Mouse (Mus musculus) frontal cortex, postnatal 25 days (tissue): ENCODE results near the gene 1700016H13Rik.
A peak's percentile ranks its signal among the peaks of the same experiment; 100 is the strongest.

Experiments
- DNase-seq, 2 experiments: peaks; one replicate each; pipeline ENCODE4 v3.0.0; 2022; ENCODE audit warnings: low spot score in 2 of 2

The 1700016H13Rik gene

GRCm38 (mm10) chr5:103673611-103674010 is 17.8 kb upstream of the 1700016H13Rik start:
- no peak for DNase-seq

GRCm38 (mm10) chr5:103671858-103672257 is 16.0 kb upstream of the 1700016H13Rik start:
- no peak for DNase-seq

GRCm38 (mm10) chr5:103665876-103666275 is 10.1 kb upstream of the 1700016H13Rik start:
- DNase-seq = no peak

- DNase-seq = no peak
These were observed 9.1 kb upstream of the 1700016H13Rik start for GRCm38 (mm10) chr5:103664932-103665331.

- DNase-seq = no peak
These were observed 3.8 kb upstream of the 1700016H13Rik start for GRCm38 (mm10) chr5:103659571-103659970.

- DNase-seq = no peak
These were observed 3.1 kb upstream of the 1700016H13Rik start for GRCm38 (mm10) chr5:103658921-103659320.

- no peak for DNase-seq
These were observed 1.0 kb downstream of the 1700016H13Rik start for GRCm38 (mm10) chr5:103654780-103655179.

- peak in 1 of 2 experiments; percentile 12 for DNase-seq
These were observed 1.6 kb downstream of the 1700016H13Rik start for GRCm38 (mm10) chr5:103654225-103654624.

GRCm38 (mm10) chr5:103647320-103647719 is 8.5 kb downstream of the 1700016H13Rik start:
- no peak for DNase-seq

GRCm38 (mm10) chr5:103644167-103644566 is 11.6 kb downstream of the 1700016H13Rik start:
- DNase-seq = no peak

- DNase-seq = no peak
These were observed 18.6 kb downstream of the 1700016H13Rik start for GRCm38 (mm10) chr5:103637162-103637561.

- no peak for DNase-seq
These were observed 25.8 kb downstream of the 1700016H13Rik start for GRCm38 (mm10) chr5:103629854-103630580.

- DNase-seq = peak in 1 of 2 experiments; percentile 25
These were observed 26.6 kb downstream of the 1700016H13Rik start, which contains the start of gene Slc10a6 for GRCm38 (mm10) chr5:103629111-103629764. Gene Slc10a6 (minus strand): TSS chr5:103629403.

- DNase-seq = no peak
These were observed 27.3 kb downstream of the 1700016H13Rik start for GRCm38 (mm10) chr5:103628499-103628898.

- DNase-seq = no peak
These were observed 31.0 kb downstream of the 1700016H13Rik start for GRCm38 (mm10) chr5:103624831-103625230.

GRCm38 (mm10) chr5:103622321-103622720 is 33.5 kb downstream of the 1700016H13Rik start:
- DNase-seq = no peak

- no peak for DNase-seq
These were observed 35.4 kb downstream of the 1700016H13Rik start for GRCm38 (mm10) chr5:103620301-103620973.

GRCm38 (mm10) chr5:103617191-103617590 is 38.6 kb downstream of the 1700016H13Rik start:
- DNase-seq = no peak

GRCm38 (mm10) chr5:103614356-103614755 is 41.5 kb downstream of the 1700016H13Rik start:
- no peak for DNase-seq

GRCm38 (mm10) chr5:103612316-103612715 is 43.5 kb downstream of the 1700016H13Rik start:
- no peak for DNase-seq

GRCm38 (mm10) chr5:103610856-103611472 is 44.8 kb downstream of the 1700016H13Rik start:
- no peak for DNase-seq

- DNase-seq = no peak
These were observed 45.7 kb downstream of the 1700016H13Rik start for GRCm38 (mm10) chr5:103610148-103610547.
